Mouse (Mus musculus) urinary bladder, adult 2 months (tissue): Measurements from ENCODE around the gene Alg6. TPM values are rescaled to one million over a fixed set of nuclear protein-coding genes. Genes with fewer than 3 reads are reported as not detected.
A peak's percentile ranks its signal among the peaks of the same experiment; 100 is the strongest.

Experiments used
- DNase-seq: peaks from one replicate; pipeline ENCODE4 v3.0.0; 2022; ENCODE audit warnings: low spot score
- polyA plus RNA-seq: library from polyadenylated mRNA; depleted of rRNA; stranded (reverse); fragments of >200 nt; gene quantifications from 2 replicates; pipeline ENCODE4 v1.2.3, GENCODE M21; 2012; rRNA removed

The Alg6 gene
- 7.9 and 12.2 TPM in 2 replicates for polyA plus RNA-seq

GRCm38 (mm10) chr4:99714904-99715782 lies at the start of gene Alg6:
TSS of gene Alg6 (plus strand) at chr4:99715664.
- peak; percentile 94 for DNase-seq

DNA sequence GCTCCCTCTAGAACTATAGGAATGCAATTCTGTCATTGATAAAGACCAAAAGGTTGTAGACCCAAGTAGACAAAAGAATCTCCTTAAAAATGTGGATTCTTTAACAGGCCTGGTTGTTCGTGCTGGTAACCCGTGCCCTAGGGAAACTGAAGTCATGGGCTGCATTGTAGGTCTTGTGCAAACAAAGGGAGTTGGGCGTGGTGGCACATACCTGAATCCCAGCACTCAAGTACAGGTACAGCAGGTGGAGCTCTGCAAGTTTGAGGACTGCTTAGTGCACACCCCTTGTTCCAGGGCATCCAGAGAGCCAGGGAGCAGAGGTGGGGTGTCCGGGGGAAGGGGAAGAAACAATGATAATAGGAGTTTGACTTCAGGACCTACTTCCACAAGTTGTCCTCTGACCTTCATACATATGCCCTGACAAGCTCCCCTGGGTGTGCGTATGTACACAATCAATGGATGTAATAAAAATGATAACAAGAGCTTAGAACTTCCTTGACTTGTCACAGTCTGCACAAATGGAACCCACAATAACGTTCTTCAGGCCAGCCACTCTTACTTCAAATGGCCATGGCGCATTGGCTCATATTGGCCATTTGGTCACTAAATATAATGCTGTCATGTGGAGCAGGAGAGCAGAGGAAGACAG lies 45.1 kb upstream of the Alg6 start:
- no peak for DNase-seq

DNA sequence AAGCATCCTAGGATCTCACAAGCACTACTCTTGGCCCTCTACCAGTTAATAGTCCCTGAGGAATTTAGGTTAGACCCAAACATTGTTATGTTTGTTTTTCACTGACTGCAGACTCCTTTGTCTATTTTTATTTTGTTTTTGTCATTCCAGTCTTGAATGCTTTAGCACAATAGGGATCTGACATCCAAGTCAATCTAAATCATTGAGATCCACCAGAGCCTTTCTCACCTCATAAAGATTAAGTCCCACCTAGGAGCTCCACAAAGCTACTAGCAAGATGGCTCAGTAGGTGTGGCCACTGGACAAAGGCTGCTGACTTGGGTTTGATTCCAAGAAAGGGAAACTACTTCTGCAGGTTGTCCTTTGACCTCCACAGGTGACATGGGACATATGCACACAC lies 40.3 kb upstream of the Alg6 start:
- no peak for DNase-seq

DNA sequence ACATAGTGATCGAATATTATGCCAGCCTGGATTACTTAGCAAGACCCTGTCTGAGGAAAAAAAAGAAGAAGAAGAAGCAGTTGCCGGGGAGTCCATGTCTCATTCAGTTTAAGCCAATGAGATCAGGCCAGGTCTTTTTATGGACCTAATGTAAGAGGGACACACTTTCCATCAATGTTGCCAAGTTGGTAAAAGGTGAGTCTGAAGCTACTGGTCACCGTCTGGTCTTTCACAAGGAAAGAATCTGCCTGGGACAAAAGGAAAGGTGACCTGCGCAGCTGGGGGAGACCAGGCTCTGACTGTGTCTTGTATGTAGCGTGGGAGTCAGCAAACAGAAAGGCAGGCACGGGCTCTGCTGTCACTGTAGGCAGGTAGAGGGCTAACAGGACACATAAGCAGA lies 31.5 kb upstream of the Alg6 start:
- no peak for DNase-seq

DNA sequence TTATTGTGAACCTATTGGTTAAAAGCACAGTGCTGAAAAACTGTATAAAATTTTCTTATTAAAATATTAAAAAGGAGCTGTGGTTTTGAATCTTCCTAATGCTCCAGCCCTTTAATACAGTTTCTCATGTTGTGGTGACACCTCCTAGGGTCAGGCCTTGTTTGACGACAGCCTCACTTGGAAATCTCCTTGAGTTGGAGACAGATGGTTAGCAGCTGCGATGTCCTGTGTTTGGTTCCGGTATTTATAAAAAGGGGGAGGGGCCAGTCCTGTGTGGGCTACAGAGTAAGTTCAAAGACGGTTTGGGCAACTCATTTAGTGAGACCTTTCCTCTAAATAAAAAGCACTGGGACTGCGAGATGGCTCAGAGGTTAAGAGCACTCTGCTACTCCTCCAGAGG lies 29.2 kb upstream of the Alg6 start:
- no peak for DNase-seq

- no peak for DNase-seq
Observed at GRCm38 (mm10) chr4:99712583-99713183, 2.8 kb upstream of the Alg6 start.

DNA sequence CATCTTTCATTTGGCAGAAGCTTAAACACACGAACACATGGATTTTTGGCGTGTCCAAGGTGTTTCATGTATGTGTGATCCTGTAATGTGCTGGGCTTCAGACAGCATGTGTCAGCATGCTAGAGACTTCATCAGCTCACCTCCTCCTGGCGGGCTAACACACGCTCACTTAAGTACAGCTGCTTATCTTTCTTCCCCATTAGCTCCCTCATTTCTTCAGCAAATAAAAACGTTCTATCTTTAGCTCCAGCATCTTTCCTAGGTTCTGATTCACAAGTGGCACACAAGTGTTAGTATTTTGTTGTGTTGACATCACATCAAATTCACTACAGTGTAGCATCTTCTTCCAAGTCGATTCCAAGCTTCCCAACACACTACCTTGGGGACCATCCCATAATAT lies 1.5 kb upstream of the Alg6 start:
- DNase-seq = no peak

- no peak for DNase-seq
Observed at GRCm38 (mm10) chr4:99715783-99716416, 436 bp downstream of the Alg6 start.

- DNase-seq = no peak
Observed at GRCm38 (mm10) chr4:99717905-99718304, 2.4 kb downstream of the Alg6 start.

DNA sequence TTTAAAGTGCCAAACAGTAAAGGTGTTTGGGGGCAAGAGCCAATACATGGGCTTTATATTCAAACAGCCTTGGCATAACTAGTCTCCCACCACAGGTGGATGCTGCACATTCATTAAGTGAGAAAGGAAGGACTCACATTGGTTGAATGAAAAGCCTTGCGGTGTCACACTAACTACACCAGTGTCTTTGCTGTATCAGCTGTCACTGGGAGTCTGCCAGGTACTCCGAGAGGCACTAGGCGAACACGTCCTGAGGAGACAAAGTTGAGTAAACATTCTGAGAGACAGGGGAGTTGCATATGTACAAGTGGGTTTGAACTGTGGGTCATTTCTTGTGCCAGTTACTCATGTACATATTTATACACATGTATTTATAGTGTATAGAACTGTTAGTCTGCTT lies 8.9 kb downstream of the Alg6 start:
- no peak for DNase-seq

DNA sequence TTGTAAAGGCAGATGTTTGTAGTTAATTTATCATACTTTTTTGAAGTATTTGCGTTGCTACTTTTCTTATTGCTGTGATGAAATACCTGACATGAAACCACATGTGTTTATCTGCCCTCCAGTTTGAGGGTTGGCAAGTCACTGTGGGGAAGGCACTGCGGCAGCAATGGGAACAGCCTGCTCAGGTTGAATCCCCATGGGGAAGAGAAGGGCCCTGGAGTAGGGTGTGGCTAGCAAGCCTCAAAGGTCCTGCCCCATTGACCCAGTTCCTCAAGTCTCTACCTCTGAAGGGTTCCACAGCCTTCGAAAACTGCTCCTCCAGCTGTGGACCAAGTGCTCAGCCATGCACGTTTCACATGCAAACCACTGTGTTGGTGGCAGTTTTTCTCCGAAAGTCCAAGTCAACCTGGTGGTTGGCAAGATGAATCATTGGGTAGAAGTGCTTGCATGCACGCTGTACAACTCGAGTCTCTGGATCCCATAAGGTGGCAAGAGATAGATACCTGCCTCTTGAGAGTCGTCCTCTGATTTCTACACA lies 10.5 kb downstream of the Alg6 start:
- DNase-seq = no peak

- DNase-seq = no peak
Observed at GRCm38 (mm10) chr4:99739836-99740235, 24.4 kb downstream of the Alg6 start.

GRCm38 (mm10) chr4:99752426-99752825 lies 37.0 kb downstream of the Alg6 start:
- no peak for DNase-seq

GRCm38 (mm10) chr4:99766303-99766702 lies 50.8 kb downstream of the Alg6 start:
- DNase-seq = no peak

GRCm38 (mm10) chr4:99766753-99767152 lies 51.3 kb downstream of the Alg6 start:
- no peak for DNase-seq

GRCm38 (mm10) chr4:99770555-99770954 lies 55.1 kb downstream of the Alg6 start:
- no peak for DNase-seq

GRCm38 (mm10) chr4:99773041-99773440 lies 57.6 kb downstream of the Alg6 start:
- DNase-seq = no peak

DNA sequence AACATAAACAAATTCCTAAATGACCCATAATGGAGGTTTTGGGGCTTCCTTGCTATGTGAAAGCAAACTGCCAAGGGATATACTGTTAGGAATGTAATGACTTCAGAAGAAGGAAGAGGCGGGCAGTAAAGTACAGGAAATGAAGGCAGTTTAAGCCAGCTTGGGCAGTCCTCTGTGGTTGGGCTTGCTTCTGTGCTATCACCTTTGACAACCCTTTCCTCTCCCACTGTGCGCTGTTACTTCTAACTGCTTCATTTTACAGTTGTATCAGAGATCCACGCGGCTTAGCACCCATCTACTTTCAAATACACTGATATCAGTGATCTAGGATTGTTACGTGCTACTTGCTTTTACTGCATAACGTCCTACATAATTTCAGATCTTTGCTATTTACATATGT lies 76.9 kb downstream of the Alg6 start:
- DNase-seq = no peak
